Mouse (Mus musculus): Measurements from ENCODE around the gene Faap100. TPM values are rescaled to one million over a fixed set of nuclear protein-coding genes. Genes with fewer than 3 reads are reported as not detected.
A peak's percentile ranks its signal among the peaks of the same experiment; 100 is the strongest.
"Not testable (repeated sequence)": the region's sequence is repeated elsewhere in the genome, so short reads cannot be mapped to it uniquely, and the experiment has no call there.

Faap100 gene
- 33.8 and 39.8 TPM in 2 replicates for polyA plus RNA-seq (2014; fragmentation: Nextera tagmentation; extraction: Ambion mirVana)

DNA sequence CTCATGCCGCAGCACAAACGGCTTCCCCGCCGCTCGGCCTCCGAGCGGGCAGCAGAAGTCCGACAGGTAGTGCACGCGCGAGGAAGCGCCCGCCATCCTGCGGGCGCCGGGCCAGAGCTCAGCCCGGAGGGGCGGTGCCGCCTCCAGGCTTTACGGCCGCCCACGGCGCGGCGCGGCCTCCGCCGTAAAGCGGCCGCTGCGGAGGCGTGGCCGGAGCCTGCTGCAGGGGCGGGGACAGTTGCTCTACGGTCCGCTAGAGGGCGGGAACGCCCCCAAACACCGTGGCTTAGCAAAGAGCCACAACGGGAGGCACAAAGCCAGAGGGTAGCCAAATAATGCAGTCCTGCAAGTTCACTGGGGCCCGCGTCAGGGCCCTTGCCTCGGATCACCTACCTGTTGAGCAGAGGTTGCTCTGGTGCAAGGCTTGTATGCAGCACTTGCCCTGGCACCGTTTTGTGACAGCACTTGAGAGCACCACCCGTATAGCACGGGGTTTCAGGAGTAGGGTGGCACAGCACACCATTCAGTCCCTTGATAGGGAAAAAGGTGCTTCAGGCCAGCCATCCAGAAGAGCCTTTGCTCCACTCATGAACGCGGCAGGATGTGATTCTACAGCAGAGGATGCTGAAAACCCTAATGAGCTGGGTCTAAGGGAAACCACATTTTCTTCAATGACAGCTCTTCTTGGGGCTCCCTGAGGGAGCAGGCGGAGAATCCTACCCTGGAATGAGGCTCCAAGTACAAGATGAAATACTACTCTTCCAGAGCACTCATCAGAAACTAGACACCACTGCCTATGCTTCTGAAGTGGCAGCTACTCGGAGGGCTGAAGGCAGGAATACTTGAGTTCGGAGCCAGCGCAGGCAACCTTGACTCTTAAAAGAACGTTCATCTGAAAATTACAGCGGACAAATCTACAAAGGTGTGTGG is at the start of gene Faap100:
Faap100 (minus strand) TSS at position 154 of the 930 bp plus-strand sequence.
- 11% methylated on average over 51 of the region's 54 CpGs for WGBS
- Histone ChIP-seq H3K4me2 (ENCODE audit: low read depth, low read length, severe bottlenecking) (peak within 1 kb of the TSS; percentile 99), H3K4me3 (ENCODE audit: low read depth, low read length) (peak within 1 kb of the TSS; percentile 81), H3K27ac (ENCODE audit: low read depth, low read length) (no peak within 1 kb of the TSS), H3K9ac (ENCODE audit: low read length) (peak within 1 kb of the TSS; percentile 72), H3K27me3 (ENCODE audit: control insufficient read depth, insufficient read depth, low read length) (no peaks in the 10 kb centered on the region), H3K4me1 (replicated peaks; ENCODE audit: control insufficient read depth, insufficient read depth, low read length) (peaks cover 11% of the 10 kb centered on the region), H3K36me3 (ENCODE audit: control insufficient read depth, insufficient read depth, low read length) (peaks cover 11% of the 10 kb centered on the region), H3K9me3 (ENCODE audit: control insufficient read depth, low read length) (no peaks in the 10 kb centered on the region)
- peak; percentile 90 for ATAC-seq (replicated peaks; ENCODE audit: low FRiP score)
- DNase-seq (ENCODE audit: low spot score), result peak; percentile 94

DNA sequence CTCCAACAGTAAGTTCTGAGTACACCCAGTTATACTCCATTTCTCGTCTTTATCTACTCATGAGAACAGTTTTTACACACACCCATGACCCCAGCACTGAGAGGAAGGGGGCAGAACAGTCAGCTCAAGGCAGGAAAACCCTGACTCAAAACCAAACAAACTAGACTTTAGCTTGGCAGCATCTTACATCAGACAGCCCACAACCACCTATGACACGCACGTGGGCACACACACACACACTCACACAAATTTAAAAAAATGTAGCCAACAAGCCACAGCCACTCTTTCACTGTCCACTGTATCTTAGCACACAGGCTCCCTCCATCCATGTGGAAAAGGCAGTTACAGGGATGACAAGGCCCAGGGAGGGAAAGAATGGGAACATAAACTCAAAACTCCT is 48.2 kb upstream of the Faap100 start:
- Histone ChIP-seq H3K27me3 (ENCODE audit: control insufficient read depth, insufficient read depth, low read length) (no peaks in the 10 kb centered on the region), H3K9me3 (ENCODE audit: control insufficient read depth, low read length) (no peaks in the 10 kb centered on the region), H3K4me3 (ENCODE audit: low read depth, low read length) (no peak overlapping the region), H3K27ac (ENCODE audit: low read depth, low read length) (no peak overlapping the region), H3K4me1 (replicated peaks; ENCODE audit: control insufficient read depth, insufficient read depth, low read length) (no peaks in the 10 kb centered on the region), H3K9ac (ENCODE audit: low read length) (no peak overlapping the region), H3K36me3 (ENCODE audit: control insufficient read depth, insufficient read depth, low read length) (peaks cover 5% of the 10 kb centered on the region), H3K4me2 (ENCODE audit: low read depth, low read length, severe bottlenecking) (no peak overlapping the region)
- 94% methylated on average over 3 of the region's 3 CpGs for WGBS
- no peak for ATAC-seq (replicated peaks; ENCODE audit: low FRiP score)
- no peak for DNase-seq (ENCODE audit: low spot score)

DNA sequence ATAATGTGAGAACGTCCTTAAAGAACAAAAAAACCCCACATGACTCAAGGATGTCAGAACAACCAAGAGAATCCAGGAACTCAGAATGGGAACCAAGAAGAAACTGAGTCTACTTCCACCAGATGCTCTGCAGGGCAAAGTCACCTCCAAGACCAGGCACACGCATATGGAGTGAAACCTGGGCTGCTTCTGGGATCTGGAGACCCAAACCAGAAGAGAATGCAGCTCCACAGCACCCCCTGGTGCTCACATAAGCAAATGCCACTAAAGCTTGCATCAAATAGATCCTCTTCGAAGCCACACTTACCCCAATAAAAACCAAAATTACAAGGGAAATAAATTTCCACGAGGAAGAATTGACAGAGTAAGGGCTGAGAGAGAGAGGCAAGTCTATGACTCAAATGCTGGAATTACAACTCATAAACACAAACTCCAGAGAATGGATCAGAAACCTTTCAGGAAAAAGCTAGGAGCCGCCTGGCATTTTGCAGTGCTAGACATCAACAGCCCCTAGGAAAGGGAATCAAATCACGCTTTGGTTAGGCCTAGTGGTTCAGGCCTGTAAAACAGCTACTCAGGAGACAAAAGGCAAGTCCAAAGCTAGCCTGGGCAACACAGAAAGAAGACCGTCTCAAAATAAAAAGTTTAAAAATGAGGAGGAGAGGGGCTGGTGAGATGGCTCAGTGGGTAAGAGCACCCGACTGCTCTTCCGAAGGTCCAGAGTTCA is 45.2 kb upstream of the Faap100 start:
- no peaks in the 10 kb centered on the region for H3K4me1 ChIP-seq (replicated peaks; ENCODE audit: control insufficient read depth, insufficient read depth, low read length)
- H3K9ac ChIP-seq (ENCODE audit: low read length), result no peak overlapping the region
- no peaks in the 10 kb centered on the region for H3K9me3 ChIP-seq (ENCODE audit: control insufficient read depth, low read length)
- no peak overlapping the region for H3K4me3 ChIP-seq (ENCODE audit: low read depth, low read length)
- H3K27me3 ChIP-seq (ENCODE audit: control insufficient read depth, insufficient read depth, low read length), result no peaks in the 10 kb centered on the region
- WGBS, result 75% methylated on average over 9 of the region's 9 CpGs
- H3K36me3 ChIP-seq (ENCODE audit: control insufficient read depth, insufficient read depth, low read length), result peaks cover 9% of the 10 kb centered on the region
- no peak overlapping the region for H3K27ac ChIP-seq (ENCODE audit: low read depth, low read length)
- ATAC-seq (replicated peaks; ENCODE audit: low FRiP score) (no peak), DNase-seq (ENCODE audit: low spot score) (peak; percentile 81)
- no peak overlapping the region for H3K4me2 ChIP-seq (ENCODE audit: low read depth, low read length, severe bottlenecking)

DNA sequence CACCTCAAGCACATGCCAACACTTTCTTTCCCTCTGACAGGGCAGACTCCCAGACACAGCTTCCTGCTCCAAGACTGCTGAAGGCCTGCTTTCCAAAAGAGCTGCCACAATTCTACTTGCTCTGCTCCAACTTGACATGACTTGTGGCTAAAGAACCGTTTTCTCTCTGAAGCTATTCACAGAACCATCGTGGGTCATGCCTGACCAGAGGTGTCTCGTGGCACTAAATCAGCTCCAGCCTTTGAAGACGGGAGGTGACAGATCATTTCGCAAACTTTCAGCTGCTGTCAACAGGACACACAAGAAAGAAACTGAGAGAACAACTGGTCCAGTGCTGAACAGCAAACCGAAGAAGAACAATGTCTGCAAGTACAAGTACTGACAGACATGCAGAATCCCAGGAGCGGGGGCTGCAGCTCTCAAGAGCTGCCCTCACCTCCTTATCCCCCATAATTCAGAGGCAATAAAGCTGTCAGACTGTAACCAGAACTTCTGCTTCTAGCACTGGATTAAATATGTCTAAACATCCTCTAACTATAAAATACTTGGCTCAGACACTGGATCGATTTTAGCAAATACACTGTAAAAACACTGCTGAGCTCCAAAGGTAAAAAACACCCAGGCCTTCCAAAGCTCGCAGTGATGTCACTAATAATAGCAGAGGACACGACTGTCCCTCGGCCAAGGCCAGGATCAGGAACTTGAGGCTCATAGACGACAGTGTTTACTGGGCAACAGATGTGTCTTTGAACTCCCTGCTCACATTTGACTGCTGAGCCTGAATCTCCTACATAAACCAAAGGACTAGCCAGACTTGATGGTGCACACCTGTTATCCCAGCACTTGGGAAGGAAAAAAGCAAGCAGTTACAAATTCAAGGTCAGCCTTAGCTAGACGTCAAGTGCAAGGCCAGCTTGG is 44.3 kb upstream of the Faap100 start:
- DNase-seq (ENCODE audit: low spot score) (no peak), ATAC-seq (replicated peaks; ENCODE audit: low FRiP score) (no peak)
- 94% methylated on average over 13 of the region's 13 CpGs for WGBS
- H3K4me1 ChIP-seq (replicated peaks; ENCODE audit: control insufficient read depth, insufficient read depth, low read length), result no peaks in the 10 kb centered on the region
- no peak overlapping the region; the same call in 1 of the 2 replicates for H3K9ac ChIP-seq (ENCODE audit: low read length)
- H3K27me3 ChIP-seq (ENCODE audit: control insufficient read depth, insufficient read depth, low read length), result no peaks in the 10 kb centered on the region
- H3K4me3 ChIP-seq (ENCODE audit: low read depth, low read length), result no peak overlapping the region
- no peak overlapping the region for H3K4me2 ChIP-seq (ENCODE audit: low read depth, low read length, severe bottlenecking)
- H3K36me3 ChIP-seq (ENCODE audit: control insufficient read depth, insufficient read depth, low read length), result peaks cover 6% of the 10 kb centered on the region
- H3K27ac ChIP-seq (ENCODE audit: low read depth, low read length), result no peak overlapping the region
- H3K9me3 ChIP-seq (ENCODE audit: control insufficient read depth, low read length), result no peaks in the 10 kb centered on the region

DNA sequence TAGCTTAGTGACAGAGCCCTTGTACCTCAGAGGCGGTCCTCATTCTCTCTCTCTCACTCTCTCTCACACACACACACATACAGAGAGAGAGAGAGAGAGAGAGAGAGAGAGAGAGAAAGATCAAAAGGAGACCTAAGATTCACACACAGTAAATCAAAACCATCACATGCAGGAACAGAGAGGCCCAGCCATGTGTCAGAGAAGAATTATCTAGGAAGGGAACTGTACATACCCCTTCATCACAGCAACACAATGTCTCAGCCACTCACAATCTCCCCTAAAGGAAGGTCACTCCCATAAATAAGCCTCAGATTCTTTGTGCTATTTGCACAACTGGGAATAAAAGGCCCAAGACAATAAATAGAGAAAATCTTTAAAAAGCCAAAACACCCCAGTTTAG is 40.0 kb upstream of the Faap100 start:
- Histone ChIP-seq H3K27ac (ENCODE audit: low read depth, low read length) (no peak overlapping the region), H3K9me3 (ENCODE audit: control insufficient read depth, low read length) (no peaks in the 10 kb centered on the region), H3K36me3 (ENCODE audit: control insufficient read depth, insufficient read depth, low read length) (peaks cover 15% of the 10 kb centered on the region), H3K9ac (ENCODE audit: low read length) (no peak overlapping the region), H3K4me3 (ENCODE audit: low read depth, low read length) (no peak overlapping the region), H3K4me2 (ENCODE audit: low read depth, low read length, severe bottlenecking) (no peak overlapping the region), H3K27me3 (ENCODE audit: control insufficient read depth, insufficient read depth, low read length) (no peaks in the 10 kb centered on the region), H3K4me1 (replicated peaks; ENCODE audit: control insufficient read depth, insufficient read depth, low read length) (no peaks in the 10 kb centered on the region)
- no peak for ATAC-seq (replicated peaks; ENCODE audit: low FRiP score)
- no peak for DNase-seq (ENCODE audit: low spot score)
- WGBS, result 91% methylated on average over 1 of the region's 1 CpGs

DNA sequence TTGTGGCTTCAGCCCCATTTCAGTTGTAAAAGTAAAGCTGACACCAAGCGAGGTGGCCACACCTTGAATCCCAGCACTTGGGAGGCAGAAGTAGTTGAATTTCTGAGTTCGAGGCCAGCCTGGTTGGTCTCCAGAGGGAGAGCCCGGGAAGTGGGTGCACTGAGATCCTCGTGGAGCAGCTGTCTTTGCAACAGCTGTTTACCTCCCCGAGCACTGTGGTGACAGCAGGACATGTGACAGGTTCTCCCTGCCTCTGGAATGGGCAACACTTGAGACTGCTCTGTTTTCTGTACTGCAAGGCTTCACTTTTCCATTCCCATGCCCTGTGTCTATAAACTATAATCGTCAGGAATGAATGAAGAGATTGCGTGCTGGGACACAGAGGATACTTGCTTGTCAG is 39.3 kb upstream of the Faap100 start:
- ATAC-seq (replicated peaks; ENCODE audit: low FRiP score) (no peak), DNase-seq (ENCODE audit: low spot score) (no peak)
- Histone ChIP-seq H3K9me3 (ENCODE audit: control insufficient read depth, low read length) (no peaks in the 10 kb centered on the region), H3K9ac (ENCODE audit: low read length) (no peak overlapping the region), H3K4me1 (replicated peaks; ENCODE audit: control insufficient read depth, insufficient read depth, low read length) (no peaks in the 10 kb centered on the region), H3K36me3 (ENCODE audit: control insufficient read depth, insufficient read depth, low read length) (peaks cover 15% of the 10 kb centered on the region), H3K4me2 (ENCODE audit: low read depth, low read length, severe bottlenecking) (no peak overlapping the region), H3K27ac (ENCODE audit: low read depth, low read length) (no peak overlapping the region), H3K4me3 (ENCODE audit: low read depth, low read length) (no peak overlapping the region), H3K27me3 (ENCODE audit: control insufficient read depth, insufficient read depth, low read length) (no peaks in the 10 kb centered on the region)
- WGBS, result 92% methylated on average over 7 of the region's 7 CpGs

DNA sequence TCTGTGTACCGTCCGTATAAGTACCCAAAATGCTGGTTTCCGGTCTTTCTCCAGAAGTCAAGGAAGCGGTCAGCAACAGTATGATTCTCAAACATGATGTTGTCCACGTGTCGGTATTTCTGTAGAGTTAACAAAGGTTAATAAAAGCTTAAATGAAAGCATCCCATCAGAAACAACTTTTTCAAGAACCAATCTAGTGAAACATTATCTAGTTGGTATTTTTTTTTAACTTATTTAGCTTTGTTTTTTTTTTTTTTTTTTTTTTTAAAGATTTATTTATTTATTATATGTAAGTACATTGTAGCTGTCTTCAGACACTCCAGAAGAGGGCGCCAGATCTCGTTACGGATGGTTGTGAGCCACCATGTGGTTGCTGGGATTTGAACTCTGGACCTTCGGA is 35.1 kb upstream of the Faap100 start:
- WGBS, result 96% methylated on average over 7 of the region's 10 CpGs
- H3K27me3 ChIP-seq (ENCODE audit: control insufficient read depth, insufficient read depth, low read length); ATAC-seq (replicated peaks; ENCODE audit: low FRiP score); H3K9ac ChIP-seq (ENCODE audit: low read length); H3K4me2 ChIP-seq (ENCODE audit: low read depth, low read length, severe bottlenecking); H3K9me3 ChIP-seq (ENCODE audit: control insufficient read depth, low read length); H3K27ac ChIP-seq (ENCODE audit: low read depth, low read length); H3K4me1 ChIP-seq (replicated peaks; ENCODE audit: control insufficient read depth, insufficient read depth, low read length); H3K4me3 ChIP-seq (ENCODE audit: low read depth, low read length); DNase-seq (ENCODE audit: low spot score): not testable (repeated sequence)
- H3K36me3 ChIP-seq (ENCODE audit: control insufficient read depth, insufficient read depth, low read length), result peaks cover 22% of the 10 kb centered on the region

DNA sequence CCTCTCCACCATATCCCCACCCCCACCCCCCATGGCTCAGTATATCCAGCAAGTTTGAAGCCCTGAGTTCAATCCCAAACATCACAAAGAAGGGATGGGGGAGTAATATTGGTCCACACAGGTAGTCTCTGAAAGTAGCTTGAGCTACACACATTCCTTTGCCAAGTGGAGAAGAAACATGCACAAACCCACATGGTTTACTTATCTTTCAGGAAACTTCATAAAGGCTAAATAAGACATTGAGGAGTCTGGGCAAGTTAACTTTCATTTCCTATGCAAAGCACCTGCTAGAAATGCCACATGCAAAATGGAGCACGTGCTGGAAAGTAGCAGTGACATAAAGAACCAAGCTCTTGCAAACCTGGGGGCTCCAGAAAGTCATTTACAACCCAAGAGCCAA is 27.9 kb upstream of the Faap100 start:
- Histone ChIP-seq H3K4me3 (ENCODE audit: low read depth, low read length) (no peak overlapping the region), H3K27ac (ENCODE audit: low read depth, low read length) (no peak overlapping the region), H3K36me3 (ENCODE audit: control insufficient read depth, insufficient read depth, low read length) (peaks cover 15% of the 10 kb centered on the region), H3K4me1 (replicated peaks; ENCODE audit: control insufficient read depth, insufficient read depth, low read length) (no peaks in the 10 kb centered on the region), H3K9ac (ENCODE audit: low read length) (no peak overlapping the region), H3K4me2 (ENCODE audit: low read depth, low read length, severe bottlenecking) (no peak overlapping the region), H3K27me3 (ENCODE audit: control insufficient read depth, insufficient read depth, low read length) (no peaks in the 10 kb centered on the region), H3K9me3 (ENCODE audit: control insufficient read depth, low read length) (no peaks in the 10 kb centered on the region)
- DNase-seq (ENCODE audit: low spot score), result no peak
- ATAC-seq (replicated peaks; ENCODE audit: low FRiP score), result no peak
- 93% methylated on average over 1 of the region's 1 CpGs for WGBS
